Mouse (Mus musculus) retina, embryonic 14.5 days (tissue): ENCODE measurements at regions not wholly inside any gene's neighbourhood (a gene's known extent, or its start where the extent isn't known, plus 50 kb on each side); places are given as distances from the start of the nearest gene placed in this dataset.
A peak's percentile ranks its signal among the peaks of the same experiment; 100 is the strongest.

ENCODE experiments used
- DNase-seq: peaks from one replicate; pipeline ENCODE4 v3.0.0-alpha.2; 2015; ENCODE audit warnings: low spot score

DNA sequence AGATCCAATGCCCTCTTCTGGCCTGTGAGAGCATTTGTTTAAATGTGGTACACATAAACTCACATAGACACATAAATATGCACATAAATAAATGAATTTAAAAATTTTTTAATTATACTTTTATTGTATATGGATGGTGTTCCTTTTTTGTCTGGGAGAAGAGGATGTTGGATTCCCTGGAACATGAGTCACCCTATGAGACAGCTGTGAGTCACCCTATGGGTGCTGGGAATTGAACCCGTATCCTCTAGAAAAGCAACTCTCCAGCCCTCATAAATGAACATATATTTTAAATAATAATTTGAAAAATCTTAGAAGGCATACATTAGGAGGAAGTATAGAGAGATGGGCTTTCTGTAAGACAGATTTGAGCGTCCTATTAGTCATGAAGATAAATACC is 76.1 kb upstream of the Dynlt3 start:
- DNase-seq = no peak

DNA sequence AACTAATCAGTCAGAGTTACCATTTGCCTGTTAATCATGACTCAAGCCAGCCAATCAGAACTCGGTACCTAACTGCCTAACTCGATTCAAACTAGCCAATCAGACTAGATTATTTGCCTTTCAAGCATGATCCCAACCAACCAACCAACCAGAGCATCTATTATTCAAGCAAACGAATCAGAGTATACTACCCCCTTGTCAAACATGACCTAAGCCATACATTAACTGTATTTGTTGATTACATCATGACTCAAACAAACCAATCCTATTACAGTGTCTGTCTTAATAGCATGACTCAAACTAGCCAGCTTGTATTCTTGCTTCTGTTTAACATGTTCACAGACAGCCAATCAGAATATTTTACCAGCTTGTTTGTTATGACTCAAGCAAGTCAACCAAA is 79.7 kb upstream of the Dynlt3 start:
- DNase-seq = no peak

DNA sequence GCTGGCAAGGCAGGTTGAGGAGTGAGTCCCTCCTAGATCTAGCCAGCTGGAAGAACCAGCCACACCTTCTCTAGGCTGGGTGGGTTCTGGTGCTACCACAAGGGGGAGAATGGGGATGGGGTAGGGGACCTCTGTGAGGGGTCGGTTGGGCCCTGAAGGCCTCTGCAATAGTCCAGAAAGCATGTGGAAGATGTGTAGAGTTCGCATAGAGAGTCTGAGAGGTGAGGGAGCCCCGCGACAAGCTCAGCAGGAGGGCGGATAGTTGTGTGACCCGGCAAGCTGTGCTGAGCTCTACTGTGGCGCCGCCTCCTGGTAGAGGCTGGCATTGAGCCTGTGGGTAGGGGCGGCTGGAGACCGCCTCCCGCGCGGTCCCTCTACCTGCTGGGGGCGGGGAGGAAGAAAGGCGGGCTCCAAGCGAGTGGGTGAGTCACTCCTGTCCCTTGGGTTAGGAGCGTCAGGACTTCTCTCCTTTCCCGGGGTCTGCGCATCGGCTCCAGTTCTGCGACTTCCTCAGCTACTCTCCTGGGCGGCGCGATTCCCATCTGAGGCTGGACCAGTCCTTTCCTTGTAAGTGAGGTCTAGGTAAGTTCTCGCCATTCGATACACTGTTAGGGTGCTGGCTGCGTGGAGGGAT is 84.6 kb upstream of the Dynlt3 start:
- peak; percentile 52 for DNase-seq

DNA sequence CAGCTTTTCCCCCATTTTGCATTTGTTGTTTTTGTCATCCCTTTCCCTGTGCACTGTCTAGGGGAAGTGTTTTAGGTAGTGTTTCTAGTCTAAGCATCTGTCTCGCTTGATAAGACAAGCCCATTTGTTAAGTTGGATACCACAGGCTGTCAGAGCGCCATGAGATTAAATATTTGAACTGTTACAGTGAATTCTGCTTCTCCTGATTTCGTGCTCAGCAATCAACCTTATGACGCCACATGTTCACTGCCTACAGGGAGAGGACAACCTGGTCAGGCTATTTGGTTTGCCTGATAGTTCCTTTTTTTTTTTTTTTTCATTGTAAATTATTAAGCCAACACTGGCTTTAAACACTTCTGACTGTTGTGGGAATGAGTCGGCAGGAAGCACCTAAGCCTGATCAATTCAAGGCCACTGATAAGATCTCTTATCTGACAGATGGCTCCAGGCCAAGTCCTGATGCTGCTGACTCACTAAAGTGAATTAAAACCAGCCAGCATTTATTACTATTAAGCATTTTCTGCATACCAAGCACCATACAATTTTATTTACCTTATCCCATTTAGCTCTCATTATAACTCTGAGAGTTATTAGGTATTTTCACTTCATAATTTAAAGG is 90.3 kb upstream of the Dynlt3 start:
- no peak for DNase-seq

DNA sequence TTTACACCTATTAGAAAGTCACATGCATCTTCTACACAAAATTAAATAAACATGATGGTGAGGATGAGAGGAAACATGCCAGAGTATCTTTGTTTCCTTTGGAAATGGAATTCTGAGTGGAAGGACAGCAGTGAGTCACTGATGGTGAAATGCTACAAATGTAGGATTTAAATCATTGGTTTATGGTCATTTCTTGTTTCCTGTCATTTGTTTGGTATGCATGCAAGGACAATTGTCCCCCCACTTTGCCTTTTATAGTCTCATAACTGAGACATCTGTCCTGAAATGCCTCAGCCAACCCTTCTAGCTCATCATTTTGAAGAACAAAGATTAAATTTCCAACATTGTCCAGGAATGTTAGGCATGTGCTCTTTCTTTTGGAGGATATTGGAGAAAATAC is 77.2 kb upstream of the Hypm start:
- DNase-seq = no peak

DNA sequence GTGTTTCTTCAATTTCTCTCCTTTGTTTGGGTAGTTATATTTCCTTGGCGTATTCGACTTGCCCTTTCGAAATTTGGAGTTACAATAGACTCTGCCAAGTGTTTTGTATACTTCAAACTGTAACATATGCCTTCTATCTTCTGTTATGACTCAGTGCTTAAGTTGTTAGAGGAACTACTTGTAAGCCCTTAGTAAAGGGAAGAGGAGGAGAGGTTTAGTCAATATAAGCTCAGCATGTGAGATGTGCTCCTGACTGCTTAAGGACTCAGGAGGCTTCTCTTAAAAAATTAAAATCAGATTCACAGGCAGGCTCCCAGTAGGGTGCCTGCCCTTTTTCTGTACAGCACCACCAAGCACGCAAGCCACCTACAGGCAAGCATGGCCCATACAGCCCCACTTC is 69.2 kb upstream of the Hypm start:
- no peak for DNase-seq

DNA sequence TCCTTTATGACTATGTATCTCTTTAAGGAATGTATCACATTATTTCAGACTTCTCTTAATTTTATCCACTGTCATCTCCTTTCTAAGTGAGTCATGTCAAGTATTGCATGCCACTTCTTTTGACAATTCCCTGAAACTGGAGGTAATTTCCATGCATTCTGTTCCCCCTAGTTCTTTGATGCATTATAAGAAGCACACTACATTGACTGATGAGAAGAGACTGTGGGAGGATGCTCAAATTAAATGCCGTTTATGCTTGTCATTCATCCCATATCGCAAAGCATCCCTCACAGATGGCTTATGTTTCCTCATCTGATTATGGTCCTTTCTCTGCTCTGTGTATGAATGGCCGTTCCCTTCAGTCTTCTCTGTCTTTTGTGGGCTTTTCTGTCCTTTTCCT is 57.2 kb upstream of the Hypm start:
- DNase-seq = no peak
